Mouse (Mus musculus) adrenal gland, adult 10 weeks (tissue): ENCODE data around the gene Olfr45. TPM values are rescaled to one million over a fixed set of nuclear protein-coding genes. Genes with fewer than 3 reads are reported as not detected.

ENCODE experiments used
- polyA plus RNA-seq: library from polyadenylated mRNA; stranded (reverse); fragments of 350-450 nt; fragmentation: Illumina TruSeq; extraction: RNeasy Lipid Tissue Mini Kit (QIAGEN cat#74804); gene quantifications from one replicate; pipeline ENCODE4 v1.2.3, GENCODE M21; 2014; ENCODE audit warnings: low read depth, low replicate concordance

Gene Olfr45
- not detected for polyA plus RNA-seq

DNA sequence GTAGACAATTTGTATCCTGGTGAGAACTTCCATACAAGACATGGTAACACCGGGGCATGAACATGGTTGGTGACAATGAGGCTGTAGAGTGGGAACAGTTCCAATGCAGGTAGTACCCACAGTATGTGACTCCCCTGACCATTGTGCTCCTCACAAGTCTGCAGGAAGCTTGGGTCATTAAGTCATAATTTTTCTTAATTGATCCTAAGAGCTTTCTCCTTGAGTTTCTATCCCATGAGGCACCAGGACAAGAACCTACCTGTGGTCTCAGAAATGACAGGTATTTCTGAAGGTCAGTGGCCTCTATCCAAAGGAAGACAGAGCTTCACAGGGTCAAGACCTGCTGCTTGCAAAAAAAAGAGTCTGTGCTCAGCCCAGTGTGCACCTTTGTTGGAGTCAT lies at the start of gene Olfr45:
TSS of gene Olfr45 (plus strand) at position 301 of the 400 bp plus-strand sequence.

DNA sequence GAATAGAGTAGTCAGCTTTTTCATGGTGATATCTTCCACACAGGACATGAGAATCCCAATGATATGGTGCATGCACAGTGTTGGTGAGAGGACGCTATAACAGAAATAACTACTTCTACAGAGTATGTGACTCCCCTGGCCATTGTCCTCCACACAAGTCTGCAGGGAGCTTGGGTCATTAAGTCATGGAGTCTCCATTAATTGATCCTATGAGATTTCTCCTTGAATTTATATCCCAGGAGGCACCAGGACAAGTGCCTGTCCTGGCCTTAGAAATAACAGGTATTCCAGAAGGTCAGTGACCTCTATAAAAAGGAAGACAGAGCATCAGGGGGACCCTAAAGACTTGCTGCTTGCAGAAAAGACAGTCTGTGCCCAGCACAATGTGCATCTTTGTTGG lies 35.6 kb upstream of the Olfr45 start, which contains the start of gene Olfr53:
TSS of gene Olfr53 (plus strand) at position 301 of the 400 bp plus-strand sequence.

GRCm38 (mm10) chr7:140659630-140660029 lies 22.1 kb upstream of the Olfr45 start, which contains the start of gene Olfr539:
TSS of gene Olfr539 (plus strand) at chr7:140659930.

GRCm38 (mm10) chr7:140696967-140697366 lies 15.2 kb downstream of the Olfr45 start, which contains the start of gene Olfr541:
TSS of gene Olfr541 (plus strand) at chr7:140697267.

Other genes starting within 250 kb of the Olfr45 start
- not detected for gene Olfr533, start 218.6 kb upstream of the Olfr45 start, polyA plus RNA-seq
- gene Olfr535, start 197.7 kb upstream of the Olfr45 start, polyA plus RNA-seq, result not detected
- gene Olfr536, start 174.6 kb upstream of the Olfr45 start, polyA plus RNA-seq, result not detected
- not detected for gene Olfr538, start 114.1 kb upstream of the Olfr45 start, polyA plus RNA-seq
- not detected for gene Olfr46, start 80.7 kb upstream of the Olfr45 start, polyA plus RNA-seq
- not detected for gene Olfr61, start 53.0 kb upstream of the Olfr45 start, polyA plus RNA-seq
- not detected for gene Olfr53, start 35.5 kb upstream of the Olfr45 start, polyA plus RNA-seq
- not detected for gene Olfr539, start 22.0 kb upstream of the Olfr45 start, polyA plus RNA-seq
- gene Olfr541, start 15.3 kb downstream of the Olfr45 start, polyA plus RNA-seq, result not detected
- gene Cyp2e1, start 81.8 kb downstream of the Olfr45 start, polyA plus RNA-seq, result 641 TPM
- gene Syce1, start 105.9 kb downstream of the Olfr45 start, polyA plus RNA-seq, result not detected
- gene Zfp941, start 140.2 kb downstream of the Olfr45 start, polyA plus RNA-seq, result 2.6 TPM
- gene Urah, start 153.1 kb downstream of the Olfr45 start, polyA plus RNA-seq, result not detected
- gene Scgb1c1, start 163.6 kb downstream of the Olfr45 start, polyA plus RNA-seq, result not detected
- not detected for gene Odf3, start 165.9 kb downstream of the Olfr45 start, polyA plus RNA-seq
- gene Gm45785, start 174.4 kb downstream of the Olfr45 start, polyA plus RNA-seq, result not detected
- gene Ric8a, start 175.0 kb downstream of the Olfr45 start, polyA plus RNA-seq, result 6.5 TPM
- 2.8 TPM for gene Bet1l, start 175.6 kb downstream of the Olfr45 start, polyA plus RNA-seq
- 154 TPM for gene Psmd13, start 200.0 kb downstream of the Olfr45 start, polyA plus RNA-seq
- gene Sirt3, start 200.4 kb downstream of the Olfr45 start, polyA plus RNA-seq, result 2.4 TPM
- 4.0 TPM for gene Cox8b, start 218.5 kb downstream of the Olfr45 start, polyA plus RNA-seq
- gene Nlrp6, start 239.0 kb downstream of the Olfr45 start, polyA plus RNA-seq, result 0.35 TPM